Mouse (Mus musculus) kidney, postnatal 25 days (tissue): ENCODE data around the gene Ppp1r8.
"Not testable (repeated sequence)": the region's sequence is repeated elsewhere in the genome, so short reads cannot be mapped to it uniquely, and the experiment has no call there.

Experiments used
- DNase-seq, 2 experiments: peaks; one replicate each; pipeline ENCODE4 v3.0.0; 2021; ENCODE audit warnings: mixed read lengths in 2 of 2

The Ppp1r8 gene

DNA sequence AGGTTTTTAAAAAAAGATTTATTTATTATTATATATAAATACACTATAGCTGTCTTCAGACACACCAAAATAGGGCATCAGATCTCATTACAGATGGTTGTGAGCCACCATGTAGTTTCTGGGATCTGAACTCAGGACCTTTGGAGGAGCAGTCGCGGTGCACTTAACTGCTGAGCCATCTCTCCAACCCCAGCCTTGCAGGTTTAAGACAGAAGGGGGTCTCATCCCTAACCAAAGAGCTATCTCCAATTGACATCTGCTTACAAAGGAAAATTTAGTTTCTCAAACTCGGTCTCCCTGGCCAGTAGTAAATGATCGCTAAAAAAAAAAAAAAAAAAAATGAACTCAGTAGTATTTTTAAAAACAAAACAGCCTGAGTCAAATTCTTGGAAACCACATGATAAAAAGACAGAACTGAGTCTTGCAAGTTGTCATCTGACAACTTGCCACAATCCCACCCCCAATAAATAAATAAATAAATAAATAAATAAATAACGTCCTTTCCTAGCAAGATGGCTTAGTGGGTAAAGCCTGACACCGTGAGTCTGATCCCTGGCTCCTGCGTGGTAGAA lies 36.3 kb downstream of the Ppp1r8 start:
- DNase-seq, result no peak

DNA sequence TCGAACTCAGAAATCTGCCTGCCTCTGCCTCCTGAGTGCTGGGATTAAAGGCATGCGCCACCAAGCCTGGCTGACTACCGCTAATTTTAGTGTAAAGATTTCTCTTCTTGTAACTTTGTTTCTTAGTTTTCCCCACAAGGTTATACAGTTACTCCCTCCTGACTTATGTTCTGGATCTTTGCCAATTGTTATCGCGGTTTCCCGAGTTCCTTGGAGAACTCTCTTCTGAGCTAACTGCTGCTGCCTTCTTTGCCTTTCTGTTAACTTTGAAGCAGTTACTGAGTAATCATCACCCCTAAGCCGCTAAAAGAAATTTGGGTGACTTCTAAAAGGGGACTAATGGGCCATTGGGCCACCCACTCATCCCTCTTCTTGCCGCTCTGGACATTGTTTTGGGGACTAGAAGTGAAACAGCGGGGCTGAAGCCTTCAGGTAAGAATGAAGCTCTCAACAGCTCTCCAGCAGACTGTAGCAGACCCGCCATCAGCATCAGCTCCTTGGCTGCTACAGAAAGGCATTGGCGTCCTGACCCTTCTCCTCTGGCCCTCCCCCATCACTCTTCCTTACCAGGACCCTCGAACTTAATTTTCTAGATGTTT lies 37.3 kb downstream of the Ppp1r8 start:
- no peak for DNase-seq

DNA sequence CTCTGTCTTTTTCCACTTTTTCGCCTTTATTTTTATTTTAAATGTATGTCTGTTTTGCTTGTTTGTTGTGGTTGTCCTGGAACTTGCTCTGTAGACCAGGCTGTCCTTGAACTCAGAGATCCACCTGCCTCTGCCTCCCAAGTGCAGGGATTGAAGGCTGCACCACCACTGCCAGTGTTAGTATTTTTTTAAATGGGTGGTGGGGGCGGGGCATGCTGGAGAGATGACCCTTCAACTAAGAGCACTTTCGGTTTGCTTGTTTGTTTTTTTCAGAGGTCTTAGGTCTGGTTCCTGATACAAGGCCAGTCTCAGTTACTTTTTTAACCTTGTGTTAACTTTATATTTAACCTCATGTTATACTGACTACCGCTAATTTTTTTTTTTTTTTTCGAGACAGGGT lies 37.8 kb downstream of the Ppp1r8 start:
- DNase-seq, result no peak

DNA sequence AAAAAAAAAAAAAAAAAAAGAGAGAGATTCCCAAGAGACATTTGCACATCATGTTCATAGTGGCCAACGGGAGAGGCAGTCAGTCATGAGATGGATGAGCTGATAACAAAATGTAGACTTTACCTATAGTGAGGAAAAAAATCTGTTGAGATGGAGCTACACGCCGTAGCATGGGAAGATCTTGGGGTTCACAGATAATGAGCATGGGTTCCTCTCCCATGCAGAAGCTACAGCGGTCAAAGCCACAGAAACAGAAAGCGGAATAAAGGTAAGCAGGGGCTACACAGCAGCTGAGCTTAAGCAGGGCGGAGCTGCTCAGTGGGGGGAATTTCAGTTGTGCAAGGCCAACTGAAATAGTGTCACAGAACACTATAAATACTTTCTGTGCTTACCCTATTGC lies 38.6 kb downstream of the Ppp1r8 start:
- no peak for DNase-seq

DNA sequence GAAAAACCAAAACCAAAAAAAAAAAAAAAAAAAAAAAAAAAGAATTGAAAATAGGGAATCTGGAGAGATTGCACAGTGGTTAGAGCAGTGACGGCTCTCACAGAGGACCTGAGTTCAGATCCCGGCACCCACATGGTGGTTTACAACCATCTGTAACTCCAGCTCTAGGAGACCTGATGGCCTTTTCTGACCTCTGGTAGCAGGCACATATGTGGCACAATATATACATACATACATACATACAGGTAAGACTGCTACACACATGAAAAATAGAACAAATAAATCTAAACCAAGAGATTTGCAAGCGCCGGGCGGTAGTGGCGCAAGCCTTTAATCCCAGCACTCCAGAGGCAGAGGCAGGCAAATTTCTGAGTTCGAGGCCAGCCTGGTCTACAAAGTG lies 39.1 kb downstream of the Ppp1r8 start:
- no peak for DNase-seq

DNA sequence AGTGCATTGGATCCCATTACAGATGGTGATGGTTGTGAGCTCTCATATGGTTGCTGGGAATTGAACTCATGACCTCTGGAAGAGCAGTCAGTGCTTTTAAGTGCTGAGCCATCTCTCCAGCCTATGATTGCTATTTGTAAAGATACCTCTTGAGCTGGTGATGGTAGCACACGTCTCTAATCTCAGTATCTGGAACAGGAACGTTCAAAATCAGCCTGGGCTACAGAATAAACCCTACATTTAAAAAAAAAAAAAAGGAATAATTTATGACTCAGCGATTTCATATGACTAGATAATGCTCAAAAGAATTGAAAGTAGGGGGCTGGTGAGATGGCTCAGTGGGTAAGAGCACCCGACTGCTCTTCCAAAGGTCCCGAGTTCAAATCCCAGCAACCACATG lies 39.8 kb downstream of the Ppp1r8 start:
- no peak for DNase-seq

DNA sequence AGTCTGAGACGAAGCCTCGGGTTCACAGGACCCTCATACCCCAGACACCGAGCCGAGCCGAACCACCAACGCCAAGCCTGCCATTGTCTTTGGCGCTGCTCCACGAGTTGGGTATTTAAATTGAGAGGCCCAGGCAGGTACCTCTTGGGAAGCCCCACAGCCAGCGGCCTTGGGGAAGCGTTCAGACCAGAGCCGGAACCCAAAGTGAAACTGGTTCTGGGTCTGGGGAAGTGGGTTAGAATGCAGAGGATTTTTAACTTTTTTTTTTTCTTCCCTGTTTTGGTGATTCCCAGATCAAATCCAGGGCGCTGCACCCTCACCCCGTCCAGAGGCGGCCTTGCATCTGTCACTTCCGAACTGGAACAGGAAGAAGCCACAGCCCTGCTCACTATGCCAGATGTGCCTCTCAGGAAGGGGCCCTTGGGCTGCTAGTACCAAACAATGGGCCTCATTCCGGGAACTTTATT lies 40.8 kb downstream of the Ppp1r8 start:
- peak in 1 of 2 experiments; percentile 47 for DNase-seq

DNA sequence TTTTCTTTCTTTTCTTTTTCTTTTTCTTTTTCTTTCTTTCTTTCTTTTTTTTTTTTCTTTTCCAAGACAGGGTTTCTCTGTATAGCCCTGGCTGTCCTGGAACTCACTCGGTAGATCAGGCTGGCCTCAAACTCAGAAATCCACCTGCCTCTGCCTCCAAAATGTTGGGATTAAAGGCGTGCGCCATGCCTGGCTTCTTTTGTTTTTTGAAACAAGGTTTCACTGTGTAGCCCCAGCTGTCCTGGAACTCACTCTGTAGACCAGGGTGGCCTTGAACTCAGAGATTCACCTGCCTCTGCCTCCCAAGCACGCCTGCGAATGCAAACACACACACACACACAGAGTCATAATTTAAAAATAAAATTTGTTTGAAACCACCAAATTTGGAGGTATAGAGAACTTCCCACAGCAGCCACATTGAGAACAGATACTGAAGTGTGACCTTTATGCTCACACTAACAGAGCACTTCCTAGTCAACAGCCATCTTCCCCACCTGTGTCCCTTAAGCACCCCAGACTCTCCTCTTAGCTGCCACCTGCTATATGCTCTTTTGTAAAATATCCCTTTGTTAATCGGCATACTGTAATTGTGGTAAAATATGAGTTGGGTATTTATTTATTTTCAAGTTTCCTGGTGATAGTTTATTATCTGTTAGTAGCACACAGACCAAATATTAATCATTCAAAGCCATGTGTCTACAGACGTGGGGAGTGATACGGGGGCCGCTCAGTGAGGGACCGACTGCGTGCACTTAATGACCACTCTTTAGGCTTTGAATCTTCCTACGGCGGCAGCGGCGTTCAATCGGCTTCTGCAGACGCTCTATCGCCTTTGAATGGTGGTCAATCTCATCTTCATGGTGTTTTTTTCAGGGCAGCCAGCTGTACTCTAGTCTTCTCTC lies 41.5 kb downstream of the Ppp1r8 start:
- no peak for DNase-seq

DNA sequence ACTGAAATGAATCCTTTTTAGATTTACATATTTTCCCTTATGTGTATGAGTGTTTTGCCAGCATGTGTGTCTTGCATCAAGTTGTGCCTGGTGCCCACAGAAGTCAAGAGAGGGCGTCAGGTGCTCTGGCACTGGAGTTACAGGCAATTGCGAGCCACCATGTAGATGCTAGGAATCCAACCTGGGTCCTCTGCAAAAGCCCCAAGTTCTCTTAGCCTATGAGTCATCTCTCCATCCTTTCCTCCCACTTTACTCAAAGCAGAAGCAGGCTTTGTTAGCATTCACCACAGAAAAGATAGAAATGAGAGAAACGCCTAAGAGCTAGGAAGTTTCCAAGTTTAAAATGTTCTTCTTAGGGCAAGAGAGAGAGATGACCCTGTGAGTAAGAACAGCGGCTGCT lies 43.1 kb downstream of the Ppp1r8 start:
- no peak for DNase-seq

DNA sequence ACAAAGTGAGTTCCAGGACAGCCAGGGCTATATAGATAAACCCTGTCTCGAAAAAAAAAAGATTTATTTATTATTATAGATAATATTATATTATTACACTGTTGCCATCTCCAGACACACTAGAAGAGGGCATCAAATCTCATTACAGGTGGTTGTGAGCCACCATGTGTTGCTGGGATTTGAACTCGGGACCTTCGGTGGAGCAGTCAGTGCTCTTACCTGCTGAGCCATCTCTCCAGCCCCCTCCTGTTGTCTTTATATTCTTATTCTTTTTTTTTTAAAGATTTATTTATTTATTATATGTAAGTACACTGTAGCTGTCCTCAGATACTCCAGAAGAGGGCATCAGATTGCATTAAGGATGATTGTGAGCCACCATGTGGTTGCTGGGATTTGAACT lies 44.3 kb downstream of the Ppp1r8 start:
- DNase-seq, result not testable (repeated sequence)

DNA sequence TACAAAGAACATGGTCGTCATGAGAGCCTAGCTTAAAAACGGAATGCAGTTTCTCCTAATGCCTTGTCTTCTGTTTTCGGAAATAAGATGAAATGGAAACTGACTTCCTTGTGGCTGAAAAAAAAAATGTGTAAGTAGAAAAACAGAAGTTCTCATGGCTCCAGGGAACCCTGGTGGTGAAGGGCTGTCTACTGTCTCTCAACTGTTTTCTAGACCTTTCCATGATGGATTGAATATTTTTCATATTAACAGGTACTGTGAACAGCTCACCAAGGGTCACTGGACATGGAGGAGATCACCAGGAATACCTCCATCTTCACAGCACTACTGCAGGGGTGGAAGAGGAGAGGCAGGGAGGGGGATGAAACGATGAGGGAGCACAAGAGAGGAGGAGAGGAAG lies 44.9 kb downstream of the Ppp1r8 start:
- DNase-seq, result no peak

DNA sequence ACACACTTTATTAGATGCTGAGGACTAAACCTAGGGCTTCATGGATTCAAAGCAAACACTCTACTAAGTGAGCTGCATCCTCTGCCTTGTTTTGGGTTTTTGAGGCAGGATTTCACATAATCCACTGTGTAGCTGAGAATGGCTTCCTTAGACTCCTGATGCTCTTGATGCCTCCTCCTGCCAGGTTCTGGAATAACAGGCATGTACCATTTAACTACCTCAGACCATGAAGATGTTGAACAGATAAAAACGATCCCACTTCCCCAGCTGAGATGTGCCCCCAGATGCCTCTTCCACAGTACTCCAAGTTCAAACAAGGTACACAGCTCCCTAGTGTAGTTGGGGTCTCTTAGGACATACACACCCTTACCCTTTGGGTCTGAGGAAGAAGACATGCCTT lies 45.5 kb downstream of the Ppp1r8 start:
- no peak for DNase-seq

DNA sequence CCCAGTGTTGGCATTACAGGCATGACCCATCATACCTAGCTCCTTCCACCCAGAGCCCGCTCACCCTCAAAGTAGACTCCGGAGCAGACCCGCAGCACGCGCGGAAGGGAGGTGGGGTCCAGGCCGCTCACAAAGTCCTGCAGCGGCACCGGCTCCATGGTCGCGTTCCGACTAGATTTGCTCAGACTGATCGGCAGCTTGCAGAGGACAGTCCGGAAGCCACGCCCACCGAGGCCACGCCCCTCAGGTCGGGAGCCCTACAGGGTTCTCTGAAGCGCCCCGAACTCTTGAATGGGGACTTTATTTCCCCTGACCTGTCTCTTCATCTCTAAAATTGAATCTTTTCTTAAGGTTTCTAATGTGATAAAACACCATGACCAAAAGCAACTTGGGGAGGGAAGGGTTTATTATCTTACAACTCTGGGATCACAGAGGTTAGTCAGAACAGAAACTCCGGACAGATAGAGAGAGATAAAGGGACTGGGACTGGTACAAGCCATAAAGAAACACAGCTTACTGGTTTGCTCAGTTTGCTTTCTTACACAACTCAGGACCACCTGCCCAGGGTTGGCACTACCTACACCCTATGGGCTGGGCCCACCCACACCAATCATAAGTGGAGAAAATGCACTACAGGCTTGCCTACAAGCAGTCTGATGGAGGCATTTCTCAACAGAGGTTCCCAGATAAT lies 46.6 kb downstream of the Ppp1r8 start, which contains the start of gene Themis2:
TSS of gene Themis2 (minus strand) at position 192 of the 691 bp plus-strand sequence.
- DNase-seq, result peak; percentile 80 to 81

DNA sequence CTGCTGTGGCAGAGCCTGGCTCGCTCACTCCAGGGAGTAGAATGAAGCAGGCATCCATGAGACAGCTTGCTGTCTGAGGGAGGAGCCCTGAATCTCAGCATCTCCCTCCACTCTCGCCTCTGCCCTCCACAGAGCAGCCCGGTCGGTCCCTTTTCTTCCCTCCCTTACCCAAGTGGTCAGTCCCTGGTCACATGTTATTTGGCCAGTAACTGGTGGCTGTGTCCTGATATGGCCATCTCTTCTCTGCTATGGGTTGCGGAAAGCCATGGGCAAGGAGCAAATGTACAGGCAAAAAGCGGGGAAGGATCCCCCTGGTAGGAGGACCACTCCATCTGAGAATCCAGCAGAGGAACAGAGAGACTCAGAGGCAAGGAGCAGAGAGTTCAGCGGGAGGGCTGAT lies 47.8 kb downstream of the Ppp1r8 start:
- no peak for DNase-seq

DNA sequence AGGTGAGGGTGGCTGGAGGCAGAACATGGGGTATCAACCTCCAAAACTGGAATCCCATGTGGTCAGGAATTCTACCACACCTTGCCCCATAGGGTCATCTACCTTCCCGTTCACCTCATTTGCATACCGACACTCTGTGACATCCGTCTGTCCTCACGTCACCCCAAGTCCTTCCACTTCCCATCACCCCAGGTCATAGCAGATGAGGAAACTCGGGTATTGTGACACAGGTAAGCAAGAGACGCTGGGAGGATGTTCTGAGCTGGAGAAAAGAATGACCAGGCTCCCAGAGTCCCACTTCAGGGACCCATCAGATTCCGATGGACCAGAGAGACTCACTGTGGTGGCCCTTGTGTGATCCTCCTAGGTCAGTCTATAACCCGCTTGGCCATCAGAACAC lies 48.2 kb downstream of the Ppp1r8 start:
- DNase-seq, result no peak

DNA sequence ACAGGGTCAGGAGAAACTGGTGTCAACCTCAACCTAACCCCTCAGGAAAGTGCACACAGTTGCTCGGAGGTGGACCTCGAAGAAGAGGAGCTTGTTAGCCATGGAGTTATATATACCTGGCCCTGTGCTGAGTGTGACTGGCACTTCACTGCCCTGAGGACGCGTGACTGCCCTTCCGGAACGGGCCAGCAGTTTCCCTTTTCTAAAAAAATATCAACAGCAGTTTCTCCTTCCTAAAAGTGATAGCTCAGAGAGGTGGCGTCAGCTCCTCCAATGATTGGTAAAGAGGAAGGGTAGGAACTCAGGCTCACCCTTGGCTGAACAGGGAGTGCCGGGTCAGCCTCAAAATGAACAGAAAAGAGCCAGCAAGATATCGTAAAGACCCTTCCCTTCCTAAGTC lies 48.9 kb downstream of the Ppp1r8 start:
- no peak for DNase-seq

DNA sequence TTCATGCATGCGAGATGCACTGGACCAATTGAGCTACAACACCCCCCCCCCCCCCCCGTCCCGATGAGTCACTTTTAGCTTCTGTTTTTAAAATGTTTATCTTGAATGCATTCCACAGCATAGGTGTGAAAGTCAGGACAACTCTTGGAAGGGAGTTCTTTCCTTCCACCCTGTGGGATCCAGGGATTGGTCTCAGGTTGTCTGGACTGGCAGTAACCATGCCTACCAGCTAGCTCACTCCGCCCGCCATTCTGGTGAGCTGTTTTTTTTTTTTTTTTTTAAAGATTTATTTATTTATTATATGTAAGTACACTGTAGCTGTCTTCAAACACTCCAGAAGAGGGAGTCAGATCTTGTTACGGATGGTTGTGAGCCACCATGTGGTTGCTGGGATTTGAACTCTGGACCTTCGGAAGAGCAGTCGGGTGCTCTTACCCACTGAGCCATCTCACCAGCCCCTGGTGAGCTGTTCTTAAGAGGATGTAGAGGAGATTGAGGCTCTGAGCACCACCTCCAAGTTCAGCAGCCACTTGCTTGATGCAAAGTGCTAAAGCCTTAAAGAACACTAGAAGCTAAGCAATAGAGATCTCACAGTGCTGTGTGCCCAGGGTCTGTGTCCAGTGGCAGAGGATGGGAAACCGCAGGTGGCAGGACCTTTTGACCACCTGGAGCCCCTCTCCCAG lies 49.5 kb downstream of the Ppp1r8 start:
- not testable (repeated sequence) for DNase-seq

DNA sequence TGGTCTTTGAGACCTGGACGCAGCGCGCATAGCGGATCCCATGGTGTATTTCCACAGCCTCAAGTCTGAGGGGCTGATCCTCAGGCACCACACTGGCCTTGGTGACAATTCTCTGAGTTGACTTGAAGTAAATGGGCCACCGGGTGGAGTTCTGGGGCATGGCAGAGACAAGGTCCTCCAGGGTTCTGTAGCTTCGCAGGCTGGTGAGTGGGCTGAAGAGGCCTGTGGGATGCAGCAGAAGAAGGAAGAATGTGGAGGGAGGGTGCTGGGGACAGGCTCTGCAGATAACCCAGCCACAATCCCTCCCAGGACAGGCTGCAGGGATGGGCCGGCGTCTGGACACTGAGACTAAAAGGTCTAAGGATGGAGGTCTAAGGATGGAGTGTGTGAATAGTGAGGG lies 53.2 kb downstream of the Ppp1r8 start:
- DNase-seq, result no peak

DNA sequence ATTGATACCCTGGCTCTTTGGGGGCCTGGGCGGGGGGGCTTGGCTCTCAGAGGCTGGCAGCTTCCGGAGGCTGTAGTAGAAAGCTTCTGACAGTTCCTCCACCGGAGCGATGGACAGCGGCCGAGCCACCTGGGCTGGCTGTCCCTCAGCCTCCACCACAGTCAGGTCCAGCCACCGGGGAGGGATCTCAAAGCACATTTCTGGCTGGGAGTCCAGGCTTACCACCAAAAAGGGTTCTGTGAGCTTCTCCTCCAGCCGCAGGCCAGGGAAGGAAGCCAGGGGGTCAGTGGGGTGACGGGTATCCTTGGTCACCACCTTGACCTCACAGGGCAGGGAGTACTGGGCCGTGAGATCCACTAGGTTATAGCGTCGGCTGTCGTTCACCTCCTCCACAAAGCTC lies 57.7 kb downstream of the Ppp1r8 start:
- no peak for DNase-seq

DNA sequence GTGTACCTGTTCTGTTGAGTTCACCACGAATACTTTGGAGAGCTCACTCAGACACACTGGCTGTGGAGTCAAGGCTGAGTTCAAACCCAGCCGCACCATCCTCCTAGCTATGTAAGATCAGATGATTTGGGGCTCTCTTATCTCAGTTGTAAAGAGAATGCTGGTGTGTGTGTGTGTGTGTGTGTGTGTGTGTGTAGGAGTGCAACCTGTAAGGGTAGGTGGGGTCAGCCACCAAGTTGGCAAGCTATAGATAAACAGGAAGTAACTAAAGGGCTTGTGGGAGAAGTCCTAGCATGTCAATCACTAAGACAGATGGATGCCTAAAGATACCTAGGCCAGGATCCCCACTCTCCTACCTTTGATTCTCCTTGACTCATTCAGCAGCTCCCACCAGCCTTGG lies 59.2 kb downstream of the Ppp1r8 start:
- DNase-seq, result no peak

DNA sequence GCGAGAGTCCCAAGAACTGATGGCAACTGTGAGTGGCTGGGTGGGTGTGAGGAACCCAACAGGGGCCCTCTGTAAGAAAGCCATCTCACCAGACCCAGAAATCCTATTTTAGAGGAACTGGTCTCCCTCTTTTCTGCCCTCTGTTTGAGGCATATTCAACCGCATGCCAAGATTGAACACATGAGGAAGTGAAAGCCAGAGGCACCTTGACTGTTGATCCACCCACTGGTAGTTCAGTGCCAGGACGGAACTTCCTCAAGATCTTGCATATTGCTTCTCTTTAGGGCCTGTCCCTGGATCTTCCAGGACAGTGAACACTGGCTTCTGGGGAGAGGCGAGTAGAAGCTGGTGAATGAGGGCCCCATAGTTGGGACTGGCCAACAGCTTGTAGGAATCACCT lies 62.7 kb downstream of the Ppp1r8 start:
- no peak for DNase-seq

DNA sequence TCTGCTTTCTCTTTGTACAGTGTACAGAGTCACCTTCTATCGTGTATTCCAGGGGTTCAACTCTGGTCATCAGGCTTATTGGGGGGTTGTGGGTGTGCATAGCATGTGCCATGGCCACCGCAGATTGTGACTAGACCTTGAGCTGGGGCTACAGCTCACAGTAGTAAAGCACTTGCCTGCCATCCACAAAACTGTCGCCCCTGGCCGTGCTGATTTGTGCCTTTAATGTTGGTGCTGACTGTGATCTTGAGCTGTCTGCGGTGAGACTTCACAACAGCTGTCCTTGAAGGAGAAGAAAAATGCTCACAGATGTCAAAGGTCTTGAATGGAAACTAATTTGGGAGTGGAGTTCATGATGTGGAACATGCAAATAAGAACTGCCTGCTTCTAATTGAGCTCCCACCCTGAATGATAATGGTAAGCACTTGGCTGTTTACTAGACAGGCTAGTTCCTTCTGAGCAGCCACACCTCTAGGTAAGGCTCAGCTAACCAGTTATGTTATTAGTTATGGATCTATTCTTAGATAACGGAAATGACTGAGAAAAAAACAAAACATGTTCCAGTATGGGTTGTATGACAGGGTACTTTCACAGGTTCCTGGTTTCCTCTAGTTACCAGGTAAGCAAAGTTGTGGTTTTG lies 64.3 kb downstream of the Ppp1r8 start:
- DNase-seq, result no peak
